Mouse (Mus musculus) embryonic fibroblast, embryonic 13.5 days (primary cell): ENCODE data around the gene Lgi1.

ENCODE experiments used
- CTCF ChIP-seq: IDR thresholded peaks from 2 replicates; pipeline ENCODE4 v1.5.1; 2011; ENCODE audit warnings: mild to moderate bottlenecking, control low read depth, low read length, moderate library complexity, borderline replicate concordance; ENCODE audit not compliant: insufficient read depth
- POLR2A ChIP-seq: IDR thresholded peaks from 2 replicates; pipeline ENCODE4 v1.6.1; 2011; ENCODE audit warnings: low read depth, mild to moderate bottlenecking, control low read depth, low read length, moderate library complexity

DNA sequence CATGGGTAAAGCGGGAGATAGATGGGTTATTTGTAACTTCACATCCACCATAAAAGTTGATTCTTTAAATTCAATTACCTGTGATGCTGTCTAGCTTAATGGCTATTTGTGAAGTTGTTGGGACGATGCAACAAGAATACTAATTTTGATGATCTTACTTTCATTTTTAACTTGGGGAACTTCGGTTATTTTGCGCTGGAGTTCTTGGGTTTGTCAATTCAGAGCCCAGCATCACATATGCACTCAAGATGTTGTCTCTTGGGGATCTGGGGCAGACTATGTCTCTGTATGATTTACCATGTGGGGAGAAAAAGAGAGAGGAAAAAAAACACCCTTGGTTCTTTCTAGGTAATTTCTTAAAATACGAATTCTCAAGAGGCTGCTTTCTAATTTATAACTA lies 1.4 kb downstream of the Lgi1 start:
- TF ChIP-seq CTCF, result no peak
- TF ChIP-seq POLR2A, result no peak
